Mouse (Mus musculus) cerebellum, adult 2 months (tissue): ENCODE data around the gene Yod1.

Experiments
- CTCF ChIP-seq: fragments of 200-500 bp; IDR thresholded peaks from 2 replicates; pipeline ENCODE4 v1.5.1; 2011; ENCODE audit warnings: low read depth, mild to moderate bottlenecking, control low read depth, low read length, moderate library complexity, borderline replicate concordance; ENCODE audit not compliant: insufficient read depth
- POLR2A ChIP-seq: fragments of 200-500 bp; IDR thresholded peaks from 2 replicates; pipeline ENCODE4 v1.6.1; 2011; ENCODE audit warnings: low read length, control low read depth, borderline replicate concordance; ENCODE audit not compliant: insufficient read depth

- no peak for TF ChIP-seq POLR2A
- no peak for TF ChIP-seq CTCF
Observed at GRCm38 (mm10) chr1:130745591-130745990, 28.5 kb downstream of the Yod1 start.
